Mouse (Mus musculus): ENCODE measurements around the gene Srsf10.

DNA sequence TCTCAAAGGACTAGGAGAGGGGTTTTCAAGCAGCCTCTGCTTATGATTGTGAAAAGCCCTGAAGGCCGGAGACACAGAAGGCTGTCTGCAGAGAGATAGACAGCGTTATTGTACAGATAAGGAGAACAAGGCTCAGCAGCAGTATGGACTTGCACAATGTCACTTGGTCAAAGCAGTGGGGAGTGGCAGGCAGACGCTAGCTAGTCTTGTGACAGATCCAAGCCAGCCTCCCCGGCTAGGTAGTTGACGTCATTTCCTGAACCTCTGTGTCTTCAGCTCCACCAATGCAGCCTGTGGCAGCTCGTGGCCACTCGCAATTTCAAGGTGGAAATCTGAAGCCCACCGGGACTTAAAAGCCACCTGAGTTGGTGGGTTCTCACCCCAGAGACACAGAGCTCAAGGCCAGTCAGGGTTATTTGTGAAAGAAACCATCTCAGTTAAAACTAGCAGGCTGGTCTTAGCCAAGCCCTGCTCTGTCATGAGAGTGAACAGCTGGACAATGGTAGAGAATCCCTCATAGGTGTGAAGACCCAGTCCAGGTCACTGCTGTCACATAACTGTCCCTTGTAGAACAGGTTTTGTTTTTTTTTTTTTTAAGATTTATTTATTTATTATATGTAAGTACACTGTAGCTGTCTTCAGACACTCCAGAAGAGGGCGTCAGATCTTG is 43.0 kb downstream of the Srsf10 start:
- TF ChIP-seq CTCF (IDR thresholded peaks at IDR 0.05; ENCODE audit: borderline replicate concordance, insufficient read depth, low read depth, low read length) (no peak), POLR2A (IDR thresholded peaks at IDR 0.05; ENCODE audit: borderline replicate concordance, insufficient read depth, low read length) (no peak)
